Mouse (Mus musculus): Measurements from ENCODE around the gene Trdmt1. TPM values are rescaled to one million over a fixed set of nuclear protein-coding genes. Genes with fewer than 3 reads are reported as not detected.

The Trdmt1 gene
- polyA plus RNA-seq, 1 experiment from 2014 or later: 12.0 TPM

- Histone ChIP-seq H3K4me3 (ENCODE audit: low read depth, low read length) (no peak overlapping the region), H3K9me3 (replicated peaks; ENCODE audit: control insufficient read depth, low read length) (no peaks in the 10 kb centered on the region), H3K36me3 (ENCODE audit: control insufficient read depth, insufficient read depth, low read length) (no peaks in the 10 kb centered on the region), H3K4me1 (ENCODE audit: control insufficient read depth, insufficient read depth, low read length) (no peaks in the 10 kb centered on the region), H3K4me2 (ENCODE audit: low read length) (no peak overlapping the region), H3K27me3 (replicated peaks; ENCODE audit: control insufficient read depth, insufficient read depth, low read length) (no peaks in the 10 kb centered on the region), H3K27ac (ENCODE audit: low read depth, low read length) (no peak overlapping the region), H3K9ac (ENCODE audit: low read length) (no peak overlapping the region)
- DNase-seq (ENCODE audit: low spot score): no peak
- 85% methylated on average over 5 of the region's 5 CpGs for WGBS
- ATAC-seq: no peak
These were observed 15.3 kb upstream of the Trdmt1 start for GRCm38 (mm10) chr2:13559729-13560128.

- no peak overlapping the region for H3K4me2 ChIP-seq (ENCODE audit: low read length)
These were observed 14.8 kb upstream of the Trdmt1 start for GRCm38 (mm10) chr2:13559303-13559702.

GRCm38 (mm10) chr2:13558607-13559262 is 14.3 kb upstream of the Trdmt1 start:
- H3K9ac ChIP-seq (ENCODE audit: low read length): no peak overlapping the region
- no peak overlapping the region for H3K4me3 ChIP-seq (ENCODE audit: low read depth, low read length)
- H3K36me3 ChIP-seq (ENCODE audit: control insufficient read depth, insufficient read depth, low read length): no peaks in the 10 kb centered on the region
- ATAC-seq (no peak), DNase-seq (ENCODE audit: low spot score) (no peak)
- H3K4me2 ChIP-seq (ENCODE audit: low read length): no peak overlapping the region
- no peak overlapping the region for H3K27ac ChIP-seq (ENCODE audit: low read depth, low read length)
- 41% methylated on average over 5 of the region's 5 CpGs for WGBS
- H3K4me1 ChIP-seq (ENCODE audit: control insufficient read depth, insufficient read depth, low read length): no peaks in the 10 kb centered on the region
- no peaks in the 10 kb centered on the region for H3K9me3 ChIP-seq (replicated peaks; ENCODE audit: control insufficient read depth, low read length)
- H3K27me3 ChIP-seq (replicated peaks; ENCODE audit: control insufficient read depth, insufficient read depth, low read length): no peaks in the 10 kb centered on the region

More at GRCm38 (mm10) chr2:13559303-13559702, 14.8 kb upstream of the Trdmt1 start:
- Histone ChIP-seq H3K4me1 (ENCODE audit: control insufficient read depth, insufficient read depth, low read length) (no peaks in the 10 kb centered on the region), H3K36me3 (ENCODE audit: control insufficient read depth, insufficient read depth, low read length) (no peaks in the 10 kb centered on the region), H3K27me3 (replicated peaks; ENCODE audit: control insufficient read depth, insufficient read depth, low read length) (no peaks in the 10 kb centered on the region), H3K9me3 (replicated peaks; ENCODE audit: control insufficient read depth, low read length) (no peaks in the 10 kb centered on the region), H3K4me3 (ENCODE audit: low read depth, low read length) (no peak overlapping the region), H3K9ac (ENCODE audit: low read length) (no peak overlapping the region), H3K27ac (ENCODE audit: low read depth, low read length) (no peak overlapping the region)
- ATAC-seq (no peak), DNase-seq (ENCODE audit: low spot score) (no peak)
- WGBS: 91% methylated on average over 5 of the region's 5 CpGs

GRCm38 (mm10) chr2:13557145-13558030 is 12.9 kb upstream of the Trdmt1 start:
- 87% methylated on average over 9 of the region's 9 CpGs for WGBS
- Histone ChIP-seq H3K4me3 (ENCODE audit: low read depth, low read length) (no peak overlapping the region), H3K4me2 (ENCODE audit: low read length) (no peak overlapping the region), H3K36me3 (ENCODE audit: control insufficient read depth, insufficient read depth, low read length) (no peaks in the 10 kb centered on the region), H3K9me3 (replicated peaks; ENCODE audit: control insufficient read depth, low read length) (no peaks in the 10 kb centered on the region), H3K9ac (ENCODE audit: low read length) (no peak overlapping the region), H3K4me1 (ENCODE audit: control insufficient read depth, insufficient read depth, low read length) (no peaks in the 10 kb centered on the region), H3K27ac (ENCODE audit: low read depth, low read length) (no peak overlapping the region), H3K27me3 (replicated peaks; ENCODE audit: control insufficient read depth, insufficient read depth, low read length) (no peaks in the 10 kb centered on the region)
- DNase-seq (ENCODE audit: low spot score) (no peak), ATAC-seq (no peak)

GRCm38 (mm10) chr2:13556239-13556638 is 11.8 kb upstream of the Trdmt1 start:
- no peak overlapping the region for H3K4me3 ChIP-seq (ENCODE audit: low read depth, low read length)
- DNase-seq (ENCODE audit: low spot score) (no peak), ATAC-seq (no peak)
- no peak overlapping the region for H3K9ac ChIP-seq (ENCODE audit: low read length)
- H3K9me3 ChIP-seq (replicated peaks; ENCODE audit: control insufficient read depth, low read length): no peaks in the 10 kb centered on the region
- H3K4me2 ChIP-seq (ENCODE audit: low read length): no peak overlapping the region
- no peaks in the 10 kb centered on the region for H3K27me3 ChIP-seq (replicated peaks; ENCODE audit: control insufficient read depth, insufficient read depth, low read length)
- no peaks in the 10 kb centered on the region for H3K36me3 ChIP-seq (ENCODE audit: control insufficient read depth, insufficient read depth, low read length)
- no peak overlapping the region for H3K27ac ChIP-seq (ENCODE audit: low read depth, low read length)
- H3K4me1 ChIP-seq (ENCODE audit: control insufficient read depth, insufficient read depth, low read length): no peaks in the 10 kb centered on the region

- no peaks in the 10 kb centered on the region for H3K27me3 ChIP-seq (replicated peaks; ENCODE audit: control insufficient read depth, insufficient read depth, low read length)
- WGBS: 71% methylated on average over 2 of the region's 2 CpGs
- H3K27ac ChIP-seq (ENCODE audit: low read depth, low read length): no peak overlapping the region
- ATAC-seq: no peak
- H3K9me3 ChIP-seq (replicated peaks; ENCODE audit: control insufficient read depth, low read length): no peaks in the 10 kb centered on the region
- no peak overlapping the region for H3K9ac ChIP-seq (ENCODE audit: low read length)
- no peak overlapping the region for H3K4me3 ChIP-seq (ENCODE audit: low read depth, low read length)
- DNase-seq (ENCODE audit: low spot score): no peak
- H3K4me2 ChIP-seq (ENCODE audit: low read length): no peak overlapping the region
- no peaks in the 10 kb centered on the region for H3K4me1 ChIP-seq (ENCODE audit: control insufficient read depth, insufficient read depth, low read length)
- H3K36me3 ChIP-seq (ENCODE audit: control insufficient read depth, insufficient read depth, low read length): no peaks in the 10 kb centered on the region
These were observed 9.5 kb upstream of the Trdmt1 start for GRCm38 (mm10) chr2:13553966-13554365.

- Histone ChIP-seq H3K4me2 (ENCODE audit: low read length) (no peak overlapping the region), H3K4me3 (ENCODE audit: low read depth, low read length) (no peak overlapping the region), H3K9ac (ENCODE audit: low read length) (no peak overlapping the region), H3K4me1 (ENCODE audit: control insufficient read depth, insufficient read depth, low read length) (peaks cover 4% of the 10 kb centered on the region; the same call in 1 of the 2 replicates), H3K36me3 (ENCODE audit: control insufficient read depth, insufficient read depth, low read length) (no peaks in the 10 kb centered on the region), H3K27ac (ENCODE audit: low read depth, low read length) (no peak overlapping the region), H3K27me3 (replicated peaks; ENCODE audit: control insufficient read depth, insufficient read depth, low read length) (no peaks in the 10 kb centered on the region), H3K9me3 (replicated peaks; ENCODE audit: control insufficient read depth, low read length) (no peaks in the 10 kb centered on the region)
- DNase-seq (ENCODE audit: low spot score) (peak; percentile 26), ATAC-seq (no peak)
- 44% methylated on average over 3 of the region's 3 CpGs for WGBS
These were observed 4.3 kb upstream of the Trdmt1 start for GRCm38 (mm10) chr2:13548749-13549148.

GRCm38 (mm10) chr2:13543519-13544124 is 846 bp downstream of the Trdmt1 start:
- DNase-seq (ENCODE audit: low spot score): no peak
- Histone ChIP-seq H3K27me3 (replicated peaks; ENCODE audit: control insufficient read depth, insufficient read depth, low read length) (no peaks in the 10 kb centered on the region), H3K36me3 (ENCODE audit: control insufficient read depth, insufficient read depth, low read length) (no peaks in the 10 kb centered on the region), H3K9me3 (replicated peaks; ENCODE audit: control insufficient read depth, low read length) (no peaks in the 10 kb centered on the region), H3K4me1 (ENCODE audit: control insufficient read depth, insufficient read depth, low read length) (peaks cover 4% of the 10 kb centered on the region; the same call in 1 of the 2 replicates), H3K9ac (ENCODE audit: low read length) (peak overlapping the region; percentile 79), H3K27ac (ENCODE audit: low read depth, low read length) (peak overlapping the region; percentile 96; the same call in 1 of the 2 replicates), H3K4me2 (ENCODE audit: low read length) (peak overlapping the region; percentile 53), H3K4me3 (ENCODE audit: low read depth, low read length) (peak overlapping the region; percentile 65)
- 37% methylated on average over 8 of the region's 8 CpGs for WGBS
- peak; percentile 14 for ATAC-seq

Measured in forebrain, embryonic 14.5 days (tissue).